Mouse (Mus musculus) naive thymus-derived CD4-positive, alpha-beta T cell, adult 5 months (primary cell): ENCODE data around the gene Cul7. TPM values are rescaled to one million over a fixed set of nuclear protein-coding genes. Genes with fewer than 3 reads are reported as not detected.

ENCODE experiments used
- polyA plus RNA-seq: library from polyadenylated mRNA; unstranded; fragments of 100-300 nt; shearing (Covaris generic); gene quantifications from one replicate; pipeline ENCODE4 v1.2.1, GENCODE M21; 2017

Cul7 gene
- polyA plus RNA-seq, result 4.3 TPM

DNA sequence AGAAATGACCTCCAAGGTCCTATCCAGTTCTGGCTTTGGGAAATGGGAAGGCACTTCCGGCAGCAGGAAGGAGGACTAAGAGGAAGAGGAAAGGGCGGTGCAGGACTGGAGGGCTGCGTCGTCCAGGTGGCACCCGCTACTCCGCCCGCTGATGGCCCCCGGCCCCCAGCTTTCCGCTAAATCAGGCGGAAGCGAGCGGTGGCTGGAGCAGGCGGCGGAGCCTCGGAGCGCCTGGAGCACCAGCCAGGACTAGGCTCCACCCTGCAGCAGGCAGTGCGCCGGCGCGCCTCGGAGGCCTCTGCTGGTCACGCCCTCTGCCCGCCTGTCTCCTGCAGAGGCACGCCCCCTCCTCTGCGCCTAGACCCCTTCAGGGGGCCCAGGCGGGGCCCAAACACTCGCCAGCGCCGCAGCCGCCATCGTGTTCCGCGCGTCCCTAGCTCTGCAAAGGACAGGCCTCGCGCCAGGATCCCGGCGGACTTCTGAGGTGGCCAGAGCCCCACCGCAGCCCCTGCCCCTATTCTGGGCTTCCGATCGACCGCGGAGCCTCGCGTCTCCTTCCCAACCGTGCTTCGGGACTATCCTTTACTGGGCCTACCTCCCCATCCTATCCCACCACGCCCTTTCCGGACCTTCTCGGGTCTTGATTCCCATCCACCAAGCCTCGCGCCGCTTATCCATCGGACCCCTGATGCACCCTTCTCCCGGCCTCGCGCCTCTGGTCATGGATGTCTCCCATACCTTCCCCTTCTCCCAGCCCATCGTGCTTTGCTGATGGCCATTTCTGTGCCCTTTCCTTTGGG, at the start of gene Cul7:
Gene Cul7 (plus strand): TSS at position 106 of the 800 bp plus-strand sequence.

DNA sequence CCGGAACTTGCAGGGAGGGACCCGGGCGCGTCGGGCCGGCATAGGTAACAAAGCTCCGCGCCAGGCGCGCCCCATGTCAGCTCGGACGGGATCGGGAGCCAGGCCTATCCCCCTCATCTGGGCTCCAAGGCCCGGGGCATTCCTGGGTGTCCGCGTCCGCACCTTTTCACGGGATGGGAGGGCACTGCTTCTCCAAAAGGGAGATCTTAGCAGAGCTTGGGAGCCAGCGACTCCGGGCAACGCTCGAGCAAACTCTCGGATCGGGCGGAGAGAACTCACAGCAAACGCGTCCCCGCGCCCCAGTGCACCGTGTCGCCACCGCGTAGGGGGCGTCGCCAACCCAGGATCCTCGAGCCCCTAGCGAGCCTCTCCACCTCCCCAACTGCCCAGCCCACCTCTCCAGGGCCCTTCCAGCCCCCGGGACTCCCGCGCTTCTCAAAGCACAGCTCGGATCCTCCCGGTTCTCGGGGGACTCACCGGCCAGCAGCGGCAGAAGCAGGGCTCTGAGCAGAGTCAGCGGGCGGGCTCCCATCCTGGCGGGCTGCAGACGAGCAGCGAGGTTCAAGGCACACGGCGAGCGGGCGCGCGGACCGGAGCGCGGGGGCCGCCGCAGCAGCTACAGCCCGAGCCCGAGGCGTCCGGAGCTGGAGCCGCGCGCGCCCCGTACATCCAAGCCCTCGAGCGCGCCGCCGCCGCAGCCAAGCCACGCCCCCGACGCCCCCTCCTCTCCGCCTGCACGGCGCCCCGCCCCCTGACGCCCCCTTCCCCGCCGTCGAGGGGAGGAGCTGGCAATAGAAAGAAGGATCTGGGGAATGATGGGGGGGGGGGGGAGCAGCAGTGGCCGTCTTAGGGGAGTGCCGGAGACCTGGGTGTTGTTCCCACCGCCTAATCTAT, 21.1 kb upstream of the Cul7 start, which contains the start of gene Ptk7:
Gene Ptk7 (minus strand): TSS at position 714 of the 894 bp plus-strand sequence.

DNA sequence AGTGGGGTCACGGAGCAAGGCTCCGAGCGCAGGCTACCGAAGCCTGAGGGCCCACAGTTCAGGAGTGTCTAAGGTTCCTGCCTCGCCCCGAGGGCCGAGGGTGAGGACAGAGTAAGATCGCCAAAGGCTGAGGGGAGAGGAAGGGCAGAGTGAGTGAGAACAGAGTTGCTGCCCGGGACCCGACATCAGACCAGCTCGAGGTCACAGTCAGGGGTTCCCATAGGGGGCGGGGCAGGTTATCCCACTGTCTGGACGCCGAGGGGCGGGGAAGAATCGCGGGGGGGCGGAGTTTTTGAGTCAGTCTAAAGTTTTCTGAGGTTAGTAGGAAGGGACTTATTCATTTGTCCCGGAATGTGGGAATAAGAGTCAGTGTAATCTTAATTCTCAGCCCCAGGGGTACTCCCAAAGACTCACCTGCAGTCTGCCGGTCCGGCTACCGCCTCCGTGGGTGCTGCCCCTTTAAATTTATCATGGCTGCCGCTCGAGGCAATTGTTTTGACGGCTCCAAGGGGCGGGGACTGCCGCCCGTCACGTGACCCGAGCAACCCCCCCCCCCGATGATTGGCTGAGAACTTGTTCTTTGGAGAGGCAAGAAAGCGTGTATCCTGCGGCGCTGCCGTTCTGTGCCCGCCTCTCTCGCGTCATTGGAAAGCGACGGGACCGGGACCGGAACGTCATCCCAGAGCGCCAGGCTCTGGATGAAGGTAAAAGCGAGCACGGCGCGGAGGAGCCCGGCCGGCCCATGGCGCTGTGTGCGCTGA, 4.4 kb upstream of the Cul7 start, which contains the start of the genes Klc4 and Mrpl2:
Gene Klc4 (minus strand): TSS at position 462 of the 761 bp plus-strand sequence.
Gene Mrpl2 (plus strand): TSS at position 669 of the 761 bp plus-strand sequence.

DNA sequence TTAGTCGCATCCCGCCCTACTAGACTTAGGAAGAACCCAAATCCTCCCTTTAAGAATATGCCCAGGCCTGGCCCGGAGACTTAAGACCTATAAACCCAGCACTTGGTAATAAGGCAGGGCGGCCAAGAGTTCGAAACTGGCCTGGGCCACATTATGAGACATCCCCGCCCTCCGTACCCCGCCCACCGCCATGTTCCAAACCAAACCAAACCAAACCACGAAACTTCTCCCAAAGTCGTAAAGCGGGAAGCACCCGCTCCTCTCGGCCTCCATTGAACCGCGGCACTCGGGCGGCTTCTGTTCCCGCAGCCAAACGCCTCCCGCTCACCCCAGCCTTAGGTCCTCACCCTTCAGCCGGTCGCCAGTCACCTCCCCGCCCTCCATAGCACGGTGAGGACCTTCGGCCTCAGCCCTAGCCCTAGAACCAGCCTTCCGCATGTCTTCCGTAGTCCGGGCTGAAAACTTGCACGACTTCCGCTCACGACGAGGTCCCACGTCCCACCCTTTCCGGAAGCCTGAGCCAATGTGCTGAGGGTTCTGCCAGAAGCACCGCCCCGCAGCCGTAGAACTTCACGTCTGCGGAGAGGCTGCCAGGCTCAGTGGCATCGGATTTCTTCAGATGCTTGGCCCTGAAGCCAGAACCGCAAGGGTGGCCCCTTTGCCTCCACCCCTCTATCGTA, 23.9 kb downstream of the Cul7 start, which contains the start of gene Rrp36:
Gene Rrp36 (minus strand): TSS at position 503 of the 680 bp plus-strand sequence.

DNA sequence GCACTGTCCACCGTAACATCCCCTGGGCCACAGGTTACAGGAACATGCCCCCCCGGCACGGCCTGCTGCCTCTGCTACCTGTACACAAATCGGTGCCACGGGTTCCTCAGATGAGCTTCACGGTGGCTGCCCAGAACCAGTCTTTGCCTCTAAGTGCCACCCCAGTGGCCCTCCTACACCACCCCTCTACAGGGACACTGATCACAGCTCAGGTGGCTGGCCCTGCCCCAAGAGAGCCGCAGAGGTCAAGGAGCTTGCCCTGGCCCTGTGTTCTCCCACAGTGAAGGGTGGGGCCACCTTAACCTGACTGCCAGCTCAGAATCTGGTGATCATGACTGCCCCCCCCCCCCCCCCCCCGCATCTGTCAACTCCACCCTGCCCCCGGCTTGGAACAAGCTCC, 28.3 kb downstream of the Cul7 start, which contains the start of gene Mea1:
Gene Mea1 (plus strand): TSS at position 378 of the 400 bp plus-strand sequence.

DNA sequence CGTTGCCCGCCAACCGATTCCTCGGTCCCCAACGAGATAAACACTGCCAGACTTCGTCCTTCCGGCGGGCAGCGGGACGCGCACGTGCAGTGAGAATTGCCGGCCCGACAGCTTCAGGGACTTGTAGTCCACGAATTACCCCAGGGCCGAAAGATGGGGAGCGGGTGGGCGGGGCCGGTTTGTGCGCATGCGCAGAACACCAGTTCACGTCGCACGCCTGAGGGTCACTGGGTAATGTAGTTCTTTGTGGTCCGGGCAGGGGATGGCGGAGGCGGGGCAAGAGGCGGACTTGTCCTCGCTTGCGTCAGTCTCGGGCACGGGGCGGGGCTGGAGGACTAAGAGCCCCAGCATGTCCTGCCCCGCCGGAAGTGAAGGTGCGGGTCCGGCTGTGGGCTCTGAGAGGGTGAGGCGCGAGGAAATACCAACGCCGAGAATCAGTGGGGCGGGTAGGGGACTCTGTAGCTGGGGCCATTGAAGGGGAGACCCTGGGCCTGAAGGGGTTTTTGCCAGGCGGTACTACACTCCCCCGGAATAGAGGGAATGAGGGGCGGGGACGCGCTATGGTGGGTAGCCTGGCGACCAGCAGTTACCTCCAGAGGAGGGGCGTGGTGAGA, 30.7 kb downstream of the Cul7 start, which contains the start of gene Klhdc3:
Gene Klhdc3 (minus strand): TSS at position 155 of the 614 bp plus-strand sequence.

DNA sequence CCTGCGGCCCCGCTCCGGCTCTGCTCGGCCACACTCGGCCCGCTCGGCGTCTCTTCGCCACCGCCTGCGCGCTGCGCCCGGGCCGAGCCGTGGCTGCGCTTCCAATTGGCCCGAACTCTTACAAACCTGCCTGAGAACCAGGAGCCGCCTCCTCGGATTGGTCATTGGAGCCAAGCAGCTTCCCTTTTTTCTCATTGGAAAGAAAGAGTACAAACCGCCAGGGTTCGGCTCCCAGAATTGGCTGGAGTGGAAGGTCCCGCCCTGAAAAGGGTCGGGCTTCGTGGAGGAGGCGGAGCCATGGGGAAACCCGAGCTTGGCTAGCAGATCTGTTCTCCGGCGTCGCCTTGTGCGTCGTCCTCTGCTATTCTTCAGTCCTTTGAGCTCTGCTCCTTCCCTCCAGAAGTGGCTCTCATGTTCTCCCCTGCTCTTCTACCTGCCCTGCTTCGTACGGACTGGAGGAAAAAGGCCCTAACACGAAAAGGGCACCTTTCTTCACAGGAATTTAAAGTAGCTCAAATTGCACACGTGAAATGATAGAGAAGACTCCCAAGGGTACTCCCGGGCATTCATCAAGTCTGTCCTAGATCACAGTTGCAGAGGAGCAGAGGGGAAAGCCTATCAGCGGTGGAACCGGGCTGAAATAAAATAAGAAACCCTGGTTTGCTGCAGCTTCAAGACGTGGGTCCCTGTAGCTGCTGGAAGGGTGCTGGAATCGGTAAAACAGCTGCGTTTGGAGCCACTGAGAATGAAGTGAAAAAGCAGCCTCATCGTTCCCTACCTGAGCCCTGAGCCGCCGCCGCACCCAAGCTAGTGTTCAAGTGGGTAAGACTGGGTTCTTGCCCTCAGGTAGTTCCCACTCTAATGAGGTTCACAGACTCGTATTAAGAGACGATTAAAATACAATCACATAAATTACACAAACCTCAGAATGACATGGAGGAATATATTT, 55.0 kb downstream of the Cul7 start, which contains the start of gene Ppp2r5d:
Gene Ppp2r5d (minus strand): TSS at position 225 of the 949 bp plus-strand sequence.

DNA sequence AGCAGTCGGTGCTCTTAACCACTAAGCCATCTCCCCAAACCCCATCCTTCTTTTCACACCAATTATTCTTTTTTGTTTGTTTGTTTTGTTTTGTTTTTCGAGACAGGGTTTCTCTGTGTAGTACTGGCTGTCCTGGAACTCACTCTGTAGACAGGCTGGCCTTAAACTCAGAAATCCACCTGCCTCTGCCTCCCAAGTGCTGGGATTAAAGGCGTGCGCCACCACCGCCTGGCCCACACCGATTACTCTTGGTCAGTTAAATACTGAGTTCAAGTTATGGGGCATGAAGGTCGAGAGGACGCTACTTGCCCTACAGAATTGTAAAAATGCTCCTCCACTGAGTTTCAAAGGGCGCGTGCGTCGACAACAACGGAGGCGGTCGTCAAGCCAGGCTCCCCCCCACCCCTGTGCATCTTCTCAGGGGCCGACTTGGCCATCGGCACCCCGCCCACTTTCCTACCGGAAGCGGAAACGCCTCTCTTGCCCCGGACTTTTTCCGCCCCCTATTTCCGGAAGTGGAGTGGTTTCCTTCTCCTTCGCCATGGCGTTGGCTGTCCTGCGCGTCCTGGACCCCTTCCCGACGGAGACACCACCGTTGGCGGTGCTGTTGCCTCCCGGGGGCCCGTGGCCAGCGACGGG, 60.9 kb downstream of the Cul7 start, which contains the start of gene Pex6:
Gene Pex6 (plus strand): TSS at position 505 of the 639 bp plus-strand sequence.

Other genes starting within 250 kb of the Cul7 start
- not detected for gene Crip3, start 221.4 kb upstream of the Cul7 start, polyA plus RNA-seq
- gene Slc22a7, start 211.9 kb upstream of the Cul7 start, polyA plus RNA-seq, result not detected
- gene Ttbk1, start 162.7 kb upstream of the Cul7 start, polyA plus RNA-seq, result not detected
- gene Dnph1, start 153.6 kb upstream of the Cul7 start, polyA plus RNA-seq, result not detected
- 9.0 TPM for gene Cul9, start 103.9 kb upstream of the Cul7 start, polyA plus RNA-seq
- gene Srf, start 94.2 kb upstream of the Cul7 start, polyA plus RNA-seq, result 33.1 TPM
- gene Ptk7, start 20.8 kb upstream of the Cul7 start, polyA plus RNA-seq, result not detected
- gene Klc4, start 4.3 kb upstream of the Cul7 start, polyA plus RNA-seq, result 21.3 TPM
- gene Mrpl2, start 4.1 kb upstream of the Cul7 start, polyA plus RNA-seq, result 44.7 TPM
- gene Rrp36, start 24.0 kb downstream of the Cul7 start, polyA plus RNA-seq, result 39.7 TPM
- 64.7 TPM for gene Mea1, start 28.5 kb downstream of the Cul7 start, polyA plus RNA-seq
- 105 TPM for gene Klhdc3, start 30.6 kb downstream of the Cul7 start, polyA plus RNA-seq
- gene Ppp2r5d, start 54.8 kb downstream of the Cul7 start, polyA plus RNA-seq, result 65.1 TPM
- gene Pex6, start 61.1 kb downstream of the Cul7 start, polyA plus RNA-seq, result 33.2 TPM
- 0.66 TPM for gene Gnmt, start 78.8 kb downstream of the Cul7 start, polyA plus RNA-seq
- 44.5 TPM for gene Cnpy3, start 101.9 kb downstream of the Cul7 start, polyA plus RNA-seq
- not detected for gene Ptcra, start 113.4 kb downstream of the Cul7 start, polyA plus RNA-seq
- gene 2310039H08Rik, start 122.3 kb downstream of the Cul7 start, polyA plus RNA-seq, result 30.2 TPM
- 69.8 TPM for gene Rpl7l1, start 132.3 kb downstream of the Cul7 start, polyA plus RNA-seq
- gene Bicral, start 208.1 kb downstream of the Cul7 start, polyA plus RNA-seq, result 24.5 TPM
- gene Tbcc, start 240.3 kb downstream of the Cul7 start, polyA plus RNA-seq, result 30.5 TPM